Mouse (Mus musculus) kidney, postnatal 0 days (tissue): ENCODE results near the gene Hibadh. TPM values are rescaled to one million over a fixed set of nuclear protein-coding genes. Genes with fewer than 3 reads are reported as not detected.

Experiments used
- ATAC-seq: fragments of 200-750 bp; cut with Nextera tagmentation; replicated peaks from 2 replicates; pipeline ENCODE4 v1.8.0; 2017; ENCODE audit warnings: low read depth, moderate number of reproducible peaks, moderate TSS enrichment, moderate library complexity; ENCODE audit not compliant: low FRiP score
- DNase-seq: peaks from one replicate; pipeline ENCODE4 v3.0.0-alpha.2; 2016; ENCODE audit warnings: low spot score
- H3K27ac ChIP-seq: fragments of 300-500 bp; sonication (generic); 2 replicates; pipeline ENCODE4 v1.5.1; 2014; ENCODE audit warnings: mild to moderate bottlenecking
- H3K27me3 ChIP-seq: fragments of 300-500 bp; sonication (generic); 2 replicates; pipeline ENCODE4 v1.6.1; 2014; ENCODE audit warnings: low read length, mixed read lengths; ENCODE audit not compliant: insufficient read depth
- H3K36me3 ChIP-seq: fragments of 300-500 bp; sonication (generic); 2 replicates; pipeline ENCODE4 v1.6.1; 2014; ENCODE audit warnings: low read length, mixed read lengths; ENCODE audit not compliant: insufficient read depth
- H3K4me1 ChIP-seq: fragments of 300-500 bp; sonication (generic); replicated peaks from 2 replicates; pipeline ENCODE4 v1.6.1; 2014; ENCODE audit warnings: antibody characterized with exemption, low read length, mixed read lengths; ENCODE audit not compliant: insufficient read depth
- H3K4me2 ChIP-seq: fragments of 300-500 bp; sonication (generic); 2 replicates; pipeline ENCODE4 v1.6.1; 2014; ENCODE audit warnings: mild to moderate bottlenecking, low read length, moderate library complexity, mixed read lengths
- H3K4me3 ChIP-seq: fragments of 300-500 bp; sonication (generic); replicated peaks from 2 replicates; pipeline ENCODE4 v1.5.1; 2014; ENCODE audit warnings: low read depth, low read length
- H3K9ac ChIP-seq: fragments of 300-500 bp; sonication (generic); 2 replicates; pipeline ENCODE4 v1.6.1; 2014; ENCODE audit warnings: low read depth, low read length
- H3K9me3 ChIP-seq: fragments of 300-500 bp; sonication (generic); replicated peaks from 2 replicates; pipeline ENCODE4 v1.6.1; 2016; ENCODE audit warnings: low read length, inconsistent platforms, mixed read lengths
- CTCF ChIP-seq: IDR thresholded peaks from 2 replicates; pipeline ENCODE4 v1.5.1; 2016; ENCODE audit warnings: antibody characterized with exemption, low read depth, mild to moderate bottlenecking, moderate library complexity
- WGBS: fragments of 180-500 bp; shearing (Covaris S2); extraction: QIAGEN DNeasy Blood & Tissue Kit; methylation state at CpG from one replicate; pipeline ENCODE4 v1.1.7; 2014; 5-methylcytosine and 5-hydroxymethylcytosine counted together
- polyA plus RNA-seq: library from polyadenylated mRNA; unstranded; fragments of >200 nt; fragmentation: Nextera tagmentation; extraction: Ambion mirVana; gene quantifications from 2 replicates; pipeline ENCODE4 v1.2.1, GENCODE M21; 2015

The Hibadh gene
- polyA plus RNA-seq, 1 experiment from 2014 or later = 217 TPM

DNA sequence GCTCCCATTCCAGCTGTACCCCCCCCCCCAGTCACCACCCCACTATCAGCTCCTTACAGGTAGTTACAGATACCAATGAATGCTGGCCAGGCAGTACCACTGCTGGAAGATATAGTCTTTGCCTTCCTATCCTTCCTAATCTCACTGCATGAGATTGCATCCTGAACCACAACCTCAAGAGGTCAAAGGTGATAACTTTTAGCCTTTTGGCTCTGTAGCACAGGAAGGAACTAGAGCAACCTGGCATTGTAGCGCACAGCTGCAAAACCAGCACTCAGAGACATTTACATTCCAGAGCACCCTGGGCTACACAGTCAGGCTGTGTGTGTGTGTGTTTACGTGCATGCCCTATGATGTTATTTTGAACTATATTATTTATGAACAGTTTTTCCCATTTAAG lies 137.2 kb downstream of the Hibadh start:
- Histone ChIP-seq H3K4me2 (no peak overlapping the region), H3K27ac (no peak overlapping the region), H3K27me3 (no peaks in the 10 kb centered on the region), H3K4me3 (no peak overlapping the region), H3K4me1 (no peaks in the 10 kb centered on the region), H3K9ac (no peak overlapping the region), H3K9me3 (no peaks in the 10 kb centered on the region), H3K36me3 (no peaks in the 10 kb centered on the region)
- ATAC-seq = no peak
- 83% methylated on average over 2 of the region's 2 CpGs for WGBS
- no peak for DNase-seq
- TF ChIP-seq CTCF = no peak

DNA sequence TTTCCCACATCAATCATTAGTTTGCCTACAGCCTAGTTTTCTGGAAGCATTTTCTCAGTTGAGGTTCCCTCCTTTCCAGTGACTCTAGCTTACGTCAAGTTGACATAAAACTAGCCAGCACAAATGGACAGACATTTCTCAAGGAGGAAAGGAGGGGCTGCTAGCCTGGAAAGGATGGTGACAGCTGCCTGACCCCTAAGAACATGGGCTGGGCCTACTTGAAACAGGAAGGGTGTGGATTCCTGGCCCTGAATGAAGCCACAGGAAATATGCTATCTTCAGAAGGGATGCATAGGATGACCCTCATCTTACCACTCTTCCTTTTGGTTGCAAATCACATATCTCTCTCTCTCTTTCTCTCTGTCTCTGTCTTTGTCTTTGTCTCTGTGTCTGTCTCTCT lies 138.7 kb downstream of the Hibadh start:
- no peak overlapping the region for H3K4me3 ChIP-seq
- WGBS = 62% methylated on average over 1 of the region's 1 CpGs
- no peak for DNase-seq

More for the DNA sequence above, 138.7 kb downstream of the Hibadh start:
- no peaks in the 10 kb centered on the region for H3K4me1 ChIP-seq
- no peak for ATAC-seq
- H3K9me3 ChIP-seq = no peaks in the 10 kb centered on the region; the same call in 1 of the 2 replicates
- H3K9ac ChIP-seq = no peak overlapping the region
- no peak for TF ChIP-seq CTCF
- no peaks in the 10 kb centered on the region for H3K36me3 ChIP-seq
- H3K4me2 ChIP-seq = no peak overlapping the region
- no peak overlapping the region for H3K27ac ChIP-seq
- H3K27me3 ChIP-seq = no peaks in the 10 kb centered on the region

Other genes with a start within 250 kb of the Hibadh start
- 188 and 189 TPM in 2 replicates for gene Tax1bp1, start 73.3 kb upstream of the Hibadh start, polyA plus RNA-seq